Comparison of ENCODE assay signal across 23 mouse cellular contexts in the genomic region with DNA sequence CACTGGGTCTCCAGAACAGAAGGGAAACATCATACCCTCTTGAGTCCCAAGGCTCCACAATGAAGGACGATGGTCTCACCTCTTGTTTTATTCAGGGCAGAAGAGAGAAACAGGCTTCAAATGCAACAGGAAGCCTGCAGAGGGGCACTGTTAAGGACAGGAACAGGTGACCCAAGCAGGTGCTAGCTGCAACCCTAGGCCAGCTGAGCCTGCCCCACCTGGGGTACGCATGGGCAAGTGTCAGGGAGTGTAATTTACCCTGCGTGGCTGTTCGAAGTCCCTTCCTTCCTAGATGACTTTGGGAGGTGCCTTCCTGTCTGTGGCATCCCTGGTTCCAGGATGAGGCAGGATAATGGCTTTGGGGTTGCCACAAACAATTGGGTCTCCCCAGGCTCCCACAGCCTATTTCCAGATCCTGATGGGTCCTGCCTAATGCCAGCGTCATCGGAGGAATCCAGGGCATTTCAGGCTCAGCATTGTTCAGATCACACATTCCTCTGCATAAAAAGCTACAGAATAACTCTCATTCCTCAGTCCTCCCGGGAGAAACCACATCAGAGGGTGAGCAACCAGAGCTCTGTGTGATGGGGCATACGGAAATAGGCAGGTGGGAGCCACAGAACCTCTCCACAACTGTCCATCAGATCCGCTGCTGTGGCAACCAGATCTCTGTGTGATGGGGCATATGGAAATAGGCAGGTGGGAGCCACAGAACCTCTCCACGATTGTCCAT.
DNase-seq lines count a peak whose midpoint lies in the region; ATAC-seq and TF ChIP-seq lines count a peak whose summit lies in the region.
"Had no signal": no experiment of that assay in that cellular context is flagged by ENCODE, and none has a peak within 500 bp of the region (broad histone marks: within the 10 kb centered on the region; RNA-seq: fewer than 3 reads in every experiment).

No protein-coding gene starts in this region.

- ATAC-seq in forebrain, postnatal 0 days: peak; percentile 14; the same call in 1 of the 2 replicates
- no peak for ATAC-seq in forebrain, embryonic 16.5 days
- 0 out of 2 replicates have a peak, but pooled peaks have one; percentile 10 for ATAC-seq in heart, postnatal 0 days (ENCODE audit: insufficient read depth, low read depth)
- ATAC-seq in heart, embryonic 11.5 days (replicated peaks; ENCODE audit: insufficient number of reproducible peaks, low FRiP score, low TSS enrichment): no peak
- ATAC-seq in embryonic facial prominence, embryonic 11.5 days (replicated peaks; ENCODE audit: insufficient number of reproducible peaks, low FRiP score, low TSS enrichment, low read depth): 0 out of 2 replicates have a peak, but pooled peaks have one; percentile 34
- ATAC-seq: CD4-positive, CD25-positive, alpha-beta regulatory T cell, adult 4 months; forebrain, embryonic 13.5 days; liver, embryonic 12.5 days had no signal

- H3K4me3 ChIP-seq in forebrain, postnatal 0 days (ENCODE audit: low read depth, low read length): no peak overlapping the region
- no peak overlapping the region for H3K4me3 ChIP-seq in forebrain, embryonic 16.5 days (replicated peaks; ENCODE audit: low read length)
- H3K4me3 ChIP-seq in heart, postnatal 0 days (ENCODE audit: low read depth, low read length): no peak overlapping the region
- H3K4me3 ChIP-seq in heart, embryonic 11.5 days (ENCODE audit: low read depth, low read length): no peak overlapping the region
- H3K4me3 ChIP-seq in embryonic facial prominence, embryonic 11.5 days (ENCODE audit: low read depth, low read length): no peak overlapping the region
- H3K4me3 ChIP-seq: forebrain, embryonic 13.5 days; hindbrain, embryonic 15.5 days; liver, embryonic 12.5 days had no signal

- H3K36me3 ChIP-seq in forebrain, postnatal 0 days (ENCODE audit: insufficient read depth): no peaks in the 10 kb centered on the region
- no peaks in the 10 kb centered on the region for H3K36me3 ChIP-seq in forebrain, embryonic 16.5 days (ENCODE audit: control insufficient read depth, insufficient read depth)
- no peaks in the 10 kb centered on the region for H3K36me3 ChIP-seq in heart, postnatal 0 days (replicated peaks; ENCODE audit: control insufficient read depth, insufficient read depth, low read length)
- H3K36me3 ChIP-seq in heart, embryonic 11.5 days (ENCODE audit: control insufficient read depth, insufficient read depth, low read length): no peaks in the 10 kb centered on the region
- no peaks in the 10 kb centered on the region for H3K36me3 ChIP-seq in embryonic facial prominence, embryonic 11.5 days (replicated peaks; ENCODE audit: control insufficient read depth, insufficient read depth, low read depth, low read length)
- H3K36me3 ChIP-seq: hindbrain, embryonic 15.5 days; liver, embryonic 12.5 days had no signal

- TF ChIP-seq CTCF in forebrain, postnatal 0 days (IDR thresholded peaks at IDR 0.05; ENCODE audit: low read depth): no peak
- no peak for TF ChIP-seq CTCF in heart, postnatal 0 days (IDR thresholded peaks at IDR 0.05; ENCODE audit: low read depth)

- TF ChIP-seq EP300 in heart, postnatal 0 days (IDR thresholded peaks at IDR 0.05; ENCODE audit: low read depth): no peak

- no peaks in the 10 kb centered on the region for H3K27me3 ChIP-seq in forebrain, postnatal 0 days (ENCODE audit: insufficient read depth, low read length)
- no peaks in the 10 kb centered on the region for H3K27me3 ChIP-seq in forebrain, embryonic 16.5 days (replicated peaks; ENCODE audit: control insufficient read depth, insufficient read depth, low read length)
- H3K27me3 ChIP-seq in heart, postnatal 0 days (ENCODE audit: control insufficient read depth, insufficient read depth, low read length): no peaks in the 10 kb centered on the region
- no peaks in the 10 kb centered on the region for H3K27me3 ChIP-seq in heart, embryonic 11.5 days (ENCODE audit: control insufficient read depth, insufficient read depth, low read length)
- no peaks in the 10 kb centered on the region for H3K27me3 ChIP-seq in embryonic facial prominence, embryonic 11.5 days (ENCODE audit: control insufficient read depth, insufficient read depth, low read length)
- H3K27me3 ChIP-seq: forebrain, embryonic 13.5 days; hindbrain, embryonic 15.5 days; liver, embryonic 12.5 days had no signal

- H3K9me3 ChIP-seq in forebrain, postnatal 0 days (ENCODE audit: low read length): no peaks in the 10 kb centered on the region
- H3K9me3 ChIP-seq in forebrain, embryonic 16.5 days (ENCODE audit: control insufficient read depth, low read length): no peaks in the 10 kb centered on the region
- no peaks in the 10 kb centered on the region for H3K9me3 ChIP-seq in heart, postnatal 0 days (replicated peaks; ENCODE audit: control insufficient read depth, low read length)
- no peaks in the 10 kb centered on the region for H3K9me3 ChIP-seq in heart, embryonic 11.5 days (replicated peaks; ENCODE audit: control insufficient read depth, low read length)
- no peaks in the 10 kb centered on the region for H3K9me3 ChIP-seq in embryonic facial prominence, embryonic 11.5 days (replicated peaks; ENCODE audit: control insufficient read depth, low read length)
- H3K9me3 ChIP-seq: forebrain, embryonic 13.5 days; hindbrain, embryonic 15.5 days; liver, embryonic 12.5 days had no signal

- no peak overlapping the region for H3K9ac ChIP-seq in forebrain, postnatal 0 days
- H3K9ac ChIP-seq in forebrain, embryonic 16.5 days (replicated peaks; ENCODE audit: low read depth, low read length): no peak overlapping the region
- H3K9ac ChIP-seq in heart, postnatal 0 days (replicated peaks; ENCODE audit: low read depth, low read length): no peak overlapping the region
- no peak overlapping the region for H3K9ac ChIP-seq in heart, embryonic 11.5 days (ENCODE audit: low read depth, low read length)
- no peak overlapping the region for H3K9ac ChIP-seq in embryonic facial prominence, embryonic 11.5 days (replicated peaks; ENCODE audit: low read length)
- H3K9ac ChIP-seq: forebrain, embryonic 13.5 days; hindbrain, embryonic 15.5 days; liver, embryonic 12.5 days had no signal

- no peak overlapping the region for H3K4me2 ChIP-seq in forebrain, postnatal 0 days (ENCODE audit: low read depth)
- H3K4me2 ChIP-seq in forebrain, embryonic 16.5 days (ENCODE audit: low read length): no peak overlapping the region
- no peak overlapping the region for H3K4me2 ChIP-seq in heart, postnatal 0 days (ENCODE audit: low read depth, low read length)
- no peak overlapping the region for H3K4me2 ChIP-seq in heart, embryonic 11.5 days
- H3K4me2 ChIP-seq in embryonic facial prominence, embryonic 11.5 days (ENCODE audit: low read depth, low read length): no peak overlapping the region
- H3K4me2 ChIP-seq: forebrain, embryonic 13.5 days; hindbrain, embryonic 15.5 days; liver, embryonic 12.5 days had no signal

- WGBS in forebrain, postnatal 0 days: 61% methylated on average over 10 of the region's 10 CpGs
- WGBS in forebrain, embryonic 16.5 days: 68% methylated on average over 10 of the region's 10 CpGs
- WGBS in heart, postnatal 0 days: 47% methylated on average over 10 of the region's 10 CpGs
- WGBS in heart, embryonic 11.5 days (ENCODE audit: insufficient replicate concordance): 55% methylated on average over 10 of the region's 10 CpGs
- WGBS in embryonic facial prominence, embryonic 11.5 days: 62% methylated on average over 10 of the region's 10 CpGs

- no peak overlapping the region for H3K27ac ChIP-seq in forebrain, postnatal 0 days (ENCODE audit: low read depth, low read length)
- H3K27ac ChIP-seq in forebrain, embryonic 16.5 days (ENCODE audit: low read length): no peak overlapping the region
- H3K27ac ChIP-seq in heart, postnatal 0 days (ENCODE audit: low read depth): no peak overlapping the region
- H3K27ac ChIP-seq in heart, embryonic 11.5 days (ENCODE audit: low read depth, low read length): no peak overlapping the region
- no peak overlapping the region for H3K27ac ChIP-seq in embryonic facial prominence, embryonic 11.5 days (replicated peaks; ENCODE audit: low read depth, low read length)
- H3K27ac ChIP-seq: forebrain, embryonic 13.5 days; hindbrain, embryonic 15.5 days; liver, embryonic 12.5 days had no signal

- H3K4me1 ChIP-seq in forebrain, postnatal 0 days (ENCODE audit: insufficient read depth): no peaks in the 10 kb centered on the region
- peaks cover under 1% of the 10 kb centered on the region for H3K4me1 ChIP-seq in forebrain, embryonic 16.5 days (replicated peaks; ENCODE audit: control insufficient read depth, insufficient read depth, low read length)
- peaks cover 15% of the 10 kb centered on the region for H3K4me1 ChIP-seq in heart, postnatal 0 days (ENCODE audit: control insufficient read depth, insufficient read depth)
- H3K4me1 ChIP-seq in heart, embryonic 11.5 days (ENCODE audit: control insufficient read depth, insufficient read depth, low read length): peaks cover 33% of the 10 kb centered on the region
- no peaks in the 10 kb centered on the region for H3K4me1 ChIP-seq in embryonic facial prominence, embryonic 11.5 days (ENCODE audit: control insufficient read depth, insufficient read depth, low read length)
- H3K4me1 ChIP-seq: liver, embryonic 12.5 days had no signal

- DNase-seq in forebrain, postnatal 0 days: no peak
- DNase-seq in heart, postnatal 0 days (ENCODE audit: low spot score): no peak
- peak; percentile 60 for DNase-seq in 3T3-L1 (ENCODE audit: low read depth, low spot score)
- DNase-seq in embryonic facial prominence, embryonic 11.5 days (ENCODE audit: low spot score): no peak
- no peak for DNase-seq in cerebellum, postnatal 4 days (ENCODE audit: low spot score in 2 of 2)
- no peak for DNase-seq in c-Kit-positive CD71-positive TER-119-positive erythroid progenitor cells, embryonic 14.5 days (ENCODE audit: low spot score)
- DNase-seq: cerebellum, adult 8-10 months; gastrocnemius, postnatal 14 days; heart, adult 18-20 months; heart, postnatal 36 days; kidney, adult 8-10 months; kidney, postnatal 10 days; lung, adult 18-20 months; lung, postnatal 10 days; midbrain, embryonic 14.5 days; thymus, adult 18-20 months; thymus, postnatal 36 days had no signal

Comparison
In these comparisons a context has a peak if more than half of its experiments do, and no peak if none do; other contexts are left out.
1. ATAC-seq: peak in forebrain, postnatal 0 days (single experiment), heart, postnatal 0 days (single experiment) and embryonic facial prominence, embryonic 11.5 days (single experiment); none in forebrain, embryonic 16.5 days (single experiment) and heart, embryonic 11.5 days (single experiment).